Comparison of ENCODE assay signal across 8 mouse cellular contexts in genomic region chr13:55322130-55322825, GRCm38 (mm10). TPM values are rescaled to one million over a fixed set of nuclear protein-coding genes. Genes with fewer than 3 reads are reported as not detected.
DNase-seq lines count a peak whose midpoint lies in the region; ATAC-seq and TF ChIP-seq lines count a peak whose summit lies in the region.

No protein-coding gene starts in this region.

- no peaks in the 10 kb centered on the region for H3K27me3 ChIP-seq in embryonic facial prominence, embryonic 15.5 days
- no peaks in the 10 kb centered on the region for H3K27me3 ChIP-seq in hindbrain, embryonic 16.5 days (replicated peaks; ENCODE audit: control insufficient read depth, insufficient read depth, low read length)
- no peaks in the 10 kb centered on the region for H3K27me3 ChIP-seq in liver, embryonic 12.5 days (replicated peaks)
- H3K27me3 ChIP-seq in myocyte (ENCODE audit: control insufficient read depth, insufficient read depth, insufficient read length), result no peaks in the 10 kb centered on the region

- H3K4me3 ChIP-seq in gastrocnemius, adult 2 months, result peak overlapping the region; percentile 81
- peak overlapping the region; percentile 98 for H3K4me3 ChIP-seq in embryonic facial prominence, embryonic 15.5 days (replicated peaks)
- H3K4me3 ChIP-seq in hindbrain, embryonic 16.5 days (ENCODE audit: low read length), result peak overlapping the region; percentile 84
- peak overlapping the region; percentile 83 for H3K4me3 ChIP-seq in liver, embryonic 12.5 days
- peak overlapping the region; percentile 91 for H3K4me3 ChIP-seq in myocyte

- no peak; the same call in 1 of the 2 replicates for ATAC-seq in embryonic facial prominence, embryonic 15.5 days (ENCODE audit: insufficient number of reproducible peaks, low FRiP score, low TSS enrichment, low read depth)
- peak; percentile 54 for ATAC-seq in hindbrain, embryonic 16.5 days
- no peak for ATAC-seq in liver, embryonic 12.5 days

- peaks cover 44% of the 10 kb centered on the region for H3K79me2 ChIP-seq in myocyte (ENCODE audit: control insufficient read depth, insufficient read depth)

- WGBS in embryonic facial prominence, embryonic 15.5 days, result under 1% methylated on average over 31 of the region's 31 CpGs
- 1% methylated on average over 30 of the region's 31 CpGs for WGBS in hindbrain, embryonic 16.5 days
- 1% methylated on average over 31 of the region's 31 CpGs for WGBS in liver, embryonic 12.5 days (ENCODE audit: insufficient replicate concordance)

- intact Hi-C loops in gastrocnemius, adult 2 months (cut with DNase I), result no loop called here
- intact Hi-C loops in gastrocnemius, postnatal 36 days (cut with DNase I), result no loop called here

- peak; percentile 37 for TF ChIP-seq CTCF in gastrocnemius, adult 2 months (IDR thresholded peaks at IDR 0.05)

- H3K27ac ChIP-seq in gastrocnemius, adult 2 months, result peak overlapping the region; percentile 88
- peak overlapping the region; percentile 88 for H3K27ac ChIP-seq in embryonic facial prominence, embryonic 15.5 days (replicated peaks)
- H3K27ac ChIP-seq in hindbrain, embryonic 16.5 days (ENCODE audit: low read depth, low read length), result peak overlapping the region; percentile 73
- peak overlapping the region; percentile 86 for H3K27ac ChIP-seq in liver, embryonic 12.5 days

- peak overlapping the region; percentile 86 for H3ac ChIP-seq in myocyte (ENCODE audit: control insufficient read depth, insufficient read length)

- peaks cover 40% of the 10 kb centered on the region for H3K4me1 ChIP-seq in embryonic facial prominence, embryonic 15.5 days
- peaks cover 26% of the 10 kb centered on the region for H3K4me1 ChIP-seq in hindbrain, embryonic 16.5 days (ENCODE audit: control insufficient read depth, insufficient read depth, low read depth, low read length)
- H3K4me1 ChIP-seq in liver, embryonic 12.5 days, result peaks cover 55% of the 10 kb centered on the region

- peak overlapping the region; percentile 68 for H3K4me2 ChIP-seq in embryonic facial prominence, embryonic 15.5 days (replicated peaks)
- peak overlapping the region; percentile 66 for H3K4me2 ChIP-seq in hindbrain, embryonic 16.5 days (ENCODE audit: low read length)
- H3K4me2 ChIP-seq in liver, embryonic 12.5 days, result peak overlapping the region; percentile 95
- H3K4me2 ChIP-seq in myocyte (ENCODE audit: low read depth), result peak overlapping the region; percentile 91

- peaks cover 60% of the 10 kb centered on the region for H3K36me3 ChIP-seq in embryonic facial prominence, embryonic 15.5 days
- peaks cover 15% of the 10 kb centered on the region for H3K36me3 ChIP-seq in hindbrain, embryonic 16.5 days (ENCODE audit: control insufficient read depth, insufficient read depth, low read length)
- peaks cover 79% of the 10 kb centered on the region for H3K36me3 ChIP-seq in liver, embryonic 12.5 days
- H3K36me3 ChIP-seq in myocyte (ENCODE audit: control insufficient read depth, insufficient read depth), result peaks cover 8% of the 10 kb centered on the region

- H3K9ac ChIP-seq in embryonic facial prominence, embryonic 15.5 days, result peak overlapping the region; percentile 99
- H3K9ac ChIP-seq in hindbrain, embryonic 16.5 days (ENCODE audit: low read depth, low read length), result peak overlapping the region; percentile 90
- peak overlapping the region; percentile 94 for H3K9ac ChIP-seq in liver, embryonic 12.5 days

- DNase-seq in gastrocnemius, adult 2 months, result no peak
- DNase-seq in gastrocnemius, postnatal 36 days, result no peak
- peak; percentile 34 to 59 for DNase-seq in adrenal gland, postnatal 36 days
- no peak for DNase-seq in gastrocnemius, postnatal 4 days (ENCODE audit: low spot score in 2 of 2)

- H3K9me3 ChIP-seq in embryonic facial prominence, embryonic 15.5 days (replicated peaks), result no peaks in the 10 kb centered on the region
- no peaks in the 10 kb centered on the region for H3K9me3 ChIP-seq in hindbrain, embryonic 16.5 days (ENCODE audit: control insufficient read depth, low read length)
- H3K9me3 ChIP-seq in liver, embryonic 12.5 days (replicated peaks), result no peaks in the 10 kb centered on the region

- TF ChIP-seq POLR2A in myocyte (IDR thresholded peaks at IDR 0.05; ENCODE audit: insufficient read length, low read depth), result no peak

TF ChIP-seq in myocyte, 11 proteins besides CTCF, POLR2A, EP300 and RAD21:
- no peak for TF ChIP-seq SRF (IDR thresholded peaks at IDR 0.05; ENCODE audit: control insufficient read depth, insufficient read length, low read depth)
- no peak for TF ChIP-seq TCF12 (IDR thresholded peaks at IDR 0.05; ENCODE audit: insufficient read depth, poor library complexity, severe bottlenecking)
- no peak for TF ChIP-seq TCF3 (IDR thresholded peaks at IDR 0.05; ENCODE audit: insufficient read length, low read depth)
- no peak for TF ChIP-seq POLR2AphosphoS2 (IDR thresholded peaks at IDR 0.05; ENCODE audit: insufficient read length, low read depth)
- no peak for TF ChIP-seq MYOG (IDR thresholded peaks at IDR 0.05; ENCODE audit: control insufficient read depth in 1 of 3, insufficient read depth in 1 of 3, insufficient read length in 2 of 3, low read depth in 2 of 3)
- no peak for TF ChIP-seq USF1 (IDR thresholded peaks at IDR 0.05; ENCODE audit: low read depth)
- no peak for TF ChIP-seq MYOD1 (IDR thresholded peaks at IDR 0.05; ENCODE audit: control insufficient read depth in 1 of 3, insufficient read length in 2 of 3, low read depth in 2 of 3)
- TF ChIP-seq MAX (IDR thresholded peaks at IDR 0.05; ENCODE audit: low read depth), result no peak
- TF ChIP-seq E2F4 (IDR thresholded peaks at IDR 0.05; ENCODE audit: insufficient read depth), result no peak
- no peak for TF ChIP-seq REST (IDR thresholded peaks at IDR 0.05; ENCODE audit: insufficient read depth, insufficient read length)
- no peak for TF ChIP-seq CEBPB (IDR thresholded peaks at IDR 0.05; ENCODE audit: insufficient read depth, poor library complexity, severe bottlenecking)

RNA-seq across cellular contexts. Expression of gene Rab24, which starts 0.5 kb away (rescaled TPM):
- 10 to 100 TPM; 29.2 to 33.5 TPM for total RNA-seq in gastrocnemius, adult 2 months (2021)
- total RNA-seq in gastrocnemius, postnatal 36 days (2021), result 10 to 100 TPM; 27.0 to 30.9 TPM
- total RNA-seq in adrenal gland, postnatal 36 days (2021), result 10 to 100 TPM; 56.9 to 63.8 TPM
- 135 and 137 TPM in 2 replicates for polyA plus RNA-seq in embryonic facial prominence, embryonic 15.5 days (2015; fragmentation: Nextera tagmentation; extraction: Ambion mirVana)
- 95.4 and 97.6 TPM in 2 replicates for polyA plus RNA-seq in hindbrain, embryonic 16.5 days (2015; fragmentation: Nextera tagmentation; extraction: Ambion mirVana)
- polyA plus RNA-seq in liver, embryonic 12.5 days (2016; fragmentation: Nextera tagmentation; extraction: Ambion mirVana), result 57.6 and 64.1 TPM in 2 replicates
- polyA plus RNA-seq in myocyte (2012; fragmentation: generic; extraction: Trizol), result 59.8 TPM
- total RNA-seq in gastrocnemius, postnatal 4 days (2021), result 10 to 100 TPM; 48.4 to 53.9 TPM

RNA-seq across cellular contexts. Expression of gene Prelid1, which starts 2.0 kb away (rescaled TPM):
- 10 to 100 TPM; 15.6 to 19.6 TPM for total RNA-seq in gastrocnemius, adult 2 months (2021)
- 10 to 100 TPM; 21.6 to 23.6 TPM for total RNA-seq in gastrocnemius, postnatal 36 days (2021)
- total RNA-seq in adrenal gland, postnatal 36 days (2021), result 100 to 1,000 TPM; 149 to 154 TPM
- 415 and 433 TPM in 2 replicates for polyA plus RNA-seq in embryonic facial prominence, embryonic 15.5 days (2015; fragmentation: Nextera tagmentation; extraction: Ambion mirVana)
- 347 and 353 TPM in 2 replicates for polyA plus RNA-seq in hindbrain, embryonic 16.5 days (2015; fragmentation: Nextera tagmentation; extraction: Ambion mirVana)
- polyA plus RNA-seq in liver, embryonic 12.5 days (2016; fragmentation: Nextera tagmentation; extraction: Ambion mirVana), result 290 and 318 TPM in 2 replicates
- polyA plus RNA-seq in myocyte (2012; fragmentation: generic; extraction: Trizol), result 365 TPM
- 100 to 1,000 TPM; 120 to 136 TPM for total RNA-seq in gastrocnemius, postnatal 4 days (2021)

RNA-seq across cellular contexts. Expression of gene Mxd3, which starts 7.3 kb away (rescaled TPM):
- not detected for total RNA-seq in gastrocnemius, adult 2 months (2021)
- total RNA-seq in gastrocnemius, postnatal 36 days (2021), result under 1 TPM; 0.38 to 0.54 TPM
- 1 to 10 TPM; 2.9 to 3.0 TPM for total RNA-seq in adrenal gland, postnatal 36 days (2021)
- 40.9 and 44.0 TPM in 2 replicates for polyA plus RNA-seq in embryonic facial prominence, embryonic 15.5 days (2015; fragmentation: Nextera tagmentation; extraction: Ambion mirVana)
- 10.9 and 12.4 TPM in 2 replicates for polyA plus RNA-seq in hindbrain, embryonic 16.5 days (2015; fragmentation: Nextera tagmentation; extraction: Ambion mirVana)
- polyA plus RNA-seq in liver, embryonic 12.5 days (2016; fragmentation: Nextera tagmentation; extraction: Ambion mirVana), result 18.5 and 19.7 TPM in 2 replicates
- polyA plus RNA-seq in myocyte (2012; fragmentation: generic; extraction: Trizol), result 17.0 TPM
- total RNA-seq in gastrocnemius, postnatal 4 days (2021), result 10 to 100 TPM; 15.3 to 18.7 TPM

RNA-seq across cellular contexts. Expression of gene Lman2, which starts 40.3 kb away (rescaled TPM):
- total RNA-seq in gastrocnemius, adult 2 months (2021), result 10 to 100 TPM; 36.7 to 42.3 TPM
- total RNA-seq in gastrocnemius, postnatal 36 days (2021), result 10 to 100 TPM; 34.5 to 36.2 TPM
- total RNA-seq in adrenal gland, postnatal 36 days (2021), result 100 to 1,000 TPM; 114 to 118 TPM
- polyA plus RNA-seq in embryonic facial prominence, embryonic 15.5 days (2015; fragmentation: Nextera tagmentation; extraction: Ambion mirVana), result 100.0 and 110 TPM in 2 replicates
- polyA plus RNA-seq in hindbrain, embryonic 16.5 days (2015; fragmentation: Nextera tagmentation; extraction: Ambion mirVana), result 44.9 and 51.5 TPM in 2 replicates
- polyA plus RNA-seq in liver, embryonic 12.5 days (2016; fragmentation: Nextera tagmentation; extraction: Ambion mirVana), result 85.4 and 87.9 TPM in 2 replicates
- 84.7 TPM for polyA plus RNA-seq in myocyte (2012; fragmentation: generic; extraction: Trizol)
- 10 to 100 TPM; 58.3 to 58.8 TPM for total RNA-seq in gastrocnemius, postnatal 4 days (2021)

RNA-seq across cellular contexts. Expression of gene Rgs14, which starts 47.3 kb away (rescaled TPM):
- under 1 TPM in 1 of 2 experiments, not detected in 1; 0.20 TPM for total RNA-seq in gastrocnemius, adult 2 months (2021)
- under 1 TPM; 0.27 to 0.48 TPM for total RNA-seq in gastrocnemius, postnatal 36 days (2021)
- total RNA-seq in adrenal gland, postnatal 36 days (2021), result under 1 TPM; 0.49 to 0.86 TPM
- 2.1 and 2.5 TPM in 2 replicates for polyA plus RNA-seq in embryonic facial prominence, embryonic 15.5 days (2015; fragmentation: Nextera tagmentation; extraction: Ambion mirVana)
- polyA plus RNA-seq in hindbrain, embryonic 16.5 days (2015; fragmentation: Nextera tagmentation; extraction: Ambion mirVana), result 0.27 and 0.44 TPM in 2 replicates
- polyA plus RNA-seq in liver, embryonic 12.5 days (2016; fragmentation: Nextera tagmentation; extraction: Ambion mirVana), result 1.9 and 2.5 TPM in 2 replicates
- polyA plus RNA-seq in myocyte (2012; fragmentation: generic; extraction: Trizol), result 2.3 TPM
- total RNA-seq in gastrocnemius, postnatal 4 days (2021), result 1 to 10 TPM in 1 of 2 experiments, under 1 TPM in 1; 0.88 to 1.1 TPM

Comparison
In these comparisons a context has a peak if more than half of its experiments do, and no peak if none do; other contexts are left out.
1. RNA of gene Prelid1, which starts 2.0 kb away (total RNA-seq): 149 to 154 TPM in adrenal gland, postnatal 36 days and 120 to 136 TPM in gastrocnemius, postnatal 4 days; 21.6 to 23.6 TPM in gastrocnemius, postnatal 36 days and 15.6 to 19.6 TPM in gastrocnemius, adult 2 months; every median in the first group is over 4 times any median in the second.
2. RNA of gene Mxd3, which starts 7.3 kb away (total RNA-seq): 15.3 to 18.7 TPM in gastrocnemius, postnatal 4 days; 2.9 to 3.0 TPM in adrenal gland, postnatal 36 days, 0.38 to 0.54 TPM in gastrocnemius, postnatal 36 days and not detected in gastrocnemius, adult 2 months; every median in the first group is over 4 times any median in the second.
3. DNase-seq: peak in adrenal gland, postnatal 36 days (2 of 2); none in gastrocnemius, adult 2 months (single experiment), gastrocnemius, postnatal 36 days (0 of 2) and gastrocnemius, postnatal 4 days (0 of 2).
4. Peak in every context shown above with its lines, with median percentiles within 50 percentile points of each other: H3K27ac ChIP-seq, H3K4me3 ChIP-seq, H3K4me2 ChIP-seq and H3K9ac ChIP-seq.